Mouse (Mus musculus) ES-Bruce4 (cell line): ENCODE measurements at regions not wholly inside any gene's neighbourhood (a gene's known extent, or its start where the extent isn't known, plus 50 kb on each side); places are given as distances from the start of the nearest gene placed in this dataset.

ENCODE experiments used
- CTCF ChIP-seq: IDR thresholded peaks from one replicate; pipeline ENCODE4 v1.8.1; 2011; ENCODE audit warnings: low read depth, low read length
- POLR2A ChIP-seq: IDR thresholded peaks from one replicate; pipeline ENCODE4 v1.8.1; 2011; ENCODE audit warnings: low read length; ENCODE audit not compliant: insufficient read depth

GRCm38 (mm10) chr10:42105083-42105482 is 86.8 kb upstream of the Armc2 start:
- TF ChIP-seq CTCF (no peak), POLR2A (no peak)
